Mouse (Mus musculus): ENCODE data around the gene Tmem218. TPM values are rescaled to one million over a fixed set of nuclear protein-coding genes. Genes with fewer than 3 reads are reported as not detected.

Gene Tmem218
- 11.5 and 13.9 TPM in 2 replicates for polyA plus RNA-seq (2014; fragmentation: Nextera tagmentation; extraction: Ambion mirVana)

- Histone ChIP-seq H3K9me3 (ENCODE audit: control insufficient read depth, low read length) (no peaks in the 10 kb centered on the region), H3K4me2 (ENCODE audit: low read depth) (peak within 1 kb of the TSS; percentile 63), H3K36me3 (ENCODE audit: control insufficient read depth, insufficient read depth, low read length) (no peaks in the 10 kb centered on the region), H3K9ac (ENCODE audit: low read length) (peak within 1 kb of the TSS; percentile 61), H3K27ac (ENCODE audit: low read depth, low read length) (no peak within 1 kb of the TSS; the same call in 1 of the 2 replicates), H3K27me3 (ENCODE audit: control insufficient read depth, insufficient read depth, low read length) (no peaks in the 10 kb centered on the region), H3K4me1 (ENCODE audit: control insufficient read depth, insufficient read depth, low read length) (0 out of 2 replicates have a peak, but pooled peaks cover 3% of the 10 kb centered on the region), H3K4me3 (ENCODE audit: low read depth, low read length) (peak within 1 kb of the TSS; percentile 56)
- peak; percentile 93 for DNase-seq (ENCODE audit: low spot score)
- under 1% methylated on average over 21 of the region's 21 CpGs for WGBS
- peak; percentile 100 for ATAC-seq (ENCODE audit: insufficient read depth, low FRiP score, low TSS enrichment)
Observed at GRCm38 (mm10) chr9:37207929-37208411, at the start of gene Tmem218. Gene Tmem218 (plus strand): TSS chr9:37208223.

- Histone ChIP-seq H3K4me3 (ENCODE audit: low read depth, low read length) (no peak overlapping the region), H3K27ac (ENCODE audit: low read depth, low read length) (no peak overlapping the region), H3K9ac (ENCODE audit: low read length) (no peak overlapping the region), H3K4me2 (ENCODE audit: low read depth) (no peak overlapping the region), H3K9me3 (ENCODE audit: control insufficient read depth, low read length) (no peaks in the 10 kb centered on the region), H3K4me1 (ENCODE audit: control insufficient read depth, insufficient read depth, low read length) (no peaks in the 10 kb centered on the region), H3K27me3 (ENCODE audit: control insufficient read depth, insufficient read depth, low read length) (no peaks in the 10 kb centered on the region), H3K36me3 (ENCODE audit: control insufficient read depth, insufficient read depth, low read length) (no peaks in the 10 kb centered on the region)
- ATAC-seq (ENCODE audit: insufficient read depth, low FRiP score, low TSS enrichment) (no peak), DNase-seq (ENCODE audit: low spot score) (no peak)
- 87% methylated on average over 2 of the region's 2 CpGs for WGBS
Observed at GRCm38 (mm10) chr9:37160686-37161085, 47.3 kb upstream of the Tmem218 start.

GRCm38 (mm10) chr9:37166899-37167298 is 41.1 kb upstream of the Tmem218 start:
- ATAC-seq (ENCODE audit: insufficient read depth, low FRiP score, low TSS enrichment) = no peak
- no peak overlapping the region for H3K9ac ChIP-seq (ENCODE audit: low read length)
- no peaks in the 10 kb centered on the region for H3K36me3 ChIP-seq (ENCODE audit: control insufficient read depth, insufficient read depth, low read length)
- H3K9me3 ChIP-seq (ENCODE audit: control insufficient read depth, low read length) = no peaks in the 10 kb centered on the region
- DNase-seq (ENCODE audit: low spot score) = peak; percentile 25
- H3K27me3 ChIP-seq (ENCODE audit: control insufficient read depth, insufficient read depth, low read length) = no peaks in the 10 kb centered on the region
- WGBS = 76% methylated on average over 2 of the region's 2 CpGs
- no peaks in the 10 kb centered on the region for H3K4me1 ChIP-seq (ENCODE audit: control insufficient read depth, insufficient read depth, low read length)
- H3K4me3 ChIP-seq (ENCODE audit: low read depth, low read length) = no peak overlapping the region
- no peak overlapping the region for H3K27ac ChIP-seq (ENCODE audit: low read depth, low read length)
- H3K4me2 ChIP-seq (ENCODE audit: low read depth) = no peak overlapping the region

GRCm38 (mm10) chr9:37173376-37173775 is 34.6 kb upstream of the Tmem218 start:
- no peak for ATAC-seq (ENCODE audit: insufficient read depth, low FRiP score, low TSS enrichment)
- H3K9me3 ChIP-seq (ENCODE audit: control insufficient read depth, low read length) = no peaks in the 10 kb centered on the region

GRCm38 (mm10) chr9:37176002-37176401 is 32.0 kb upstream of the Tmem218 start:
- H3K9ac ChIP-seq (ENCODE audit: low read length) = no peak overlapping the region
- no peak overlapping the region for H3K27ac ChIP-seq (ENCODE audit: low read depth, low read length)
- 60% methylated on average over 3 of the region's 3 CpGs for WGBS
- ATAC-seq (ENCODE audit: insufficient read depth, low FRiP score, low TSS enrichment) (no peak), DNase-seq (ENCODE audit: low spot score) (no peak)
- no peaks in the 10 kb centered on the region for H3K36me3 ChIP-seq (ENCODE audit: control insufficient read depth, insufficient read depth, low read length)
- no peak overlapping the region for H3K4me2 ChIP-seq (ENCODE audit: low read depth)
- peaks cover 15% of the 10 kb centered on the region for H3K4me1 ChIP-seq (ENCODE audit: control insufficient read depth, insufficient read depth, low read length)
- H3K27me3 ChIP-seq (ENCODE audit: control insufficient read depth, insufficient read depth, low read length) = no peaks in the 10 kb centered on the region
- no peak overlapping the region for H3K4me3 ChIP-seq (ENCODE audit: low read depth, low read length)
- no peaks in the 10 kb centered on the region for H3K9me3 ChIP-seq (ENCODE audit: control insufficient read depth, low read length)

More at GRCm38 (mm10) chr9:37173376-37173775, 34.6 kb upstream of the Tmem218 start:
- Histone ChIP-seq H3K36me3 (ENCODE audit: control insufficient read depth, insufficient read depth, low read length) (no peaks in the 10 kb centered on the region), H3K4me2 (ENCODE audit: low read depth) (no peak overlapping the region), H3K27me3 (ENCODE audit: control insufficient read depth, insufficient read depth, low read length) (no peaks in the 10 kb centered on the region), H3K4me1 (ENCODE audit: control insufficient read depth, insufficient read depth, low read length) (peaks cover 5% of the 10 kb centered on the region; the same call in 1 of the 2 replicates), H3K27ac (ENCODE audit: low read depth, low read length) (no peak overlapping the region), H3K9ac (ENCODE audit: low read length) (no peak overlapping the region), H3K4me3 (ENCODE audit: low read depth, low read length) (no peak overlapping the region)
- no peak for DNase-seq (ENCODE audit: low spot score)
- 60% methylated on average over 5 of the region's 5 CpGs for WGBS

- ATAC-seq (ENCODE audit: insufficient read depth, low FRiP score, low TSS enrichment) (peak; percentile 84), DNase-seq (ENCODE audit: low spot score) (peak; percentile 74)
- no peaks in the 10 kb centered on the region for H3K36me3 ChIP-seq (ENCODE audit: control insufficient read depth, insufficient read depth, low read length)
- no peak overlapping the region for H3K9ac ChIP-seq (ENCODE audit: low read length)
- no peak overlapping the region for H3K27ac ChIP-seq (ENCODE audit: low read depth, low read length)
- H3K4me2 ChIP-seq (ENCODE audit: low read depth) = no peak overlapping the region
- H3K4me3 ChIP-seq (ENCODE audit: low read depth, low read length) = no peak overlapping the region
- WGBS = 1% methylated on average over 5 of the region's 5 CpGs
- peaks cover 15% of the 10 kb centered on the region for H3K4me1 ChIP-seq (ENCODE audit: control insufficient read depth, insufficient read depth, low read length)
- H3K9me3 ChIP-seq (ENCODE audit: control insufficient read depth, low read length) = no peaks in the 10 kb centered on the region
- H3K27me3 ChIP-seq (ENCODE audit: control insufficient read depth, insufficient read depth, low read length) = no peaks in the 10 kb centered on the region
Observed at GRCm38 (mm10) chr9:37177107-37177506, 30.9 kb upstream of the Tmem218 start.

GRCm38 (mm10) chr9:37177551-37177950 is 30.5 kb upstream of the Tmem218 start:
- WGBS = 46% methylated on average over 8 of the region's 8 CpGs
- H3K9me3 ChIP-seq (ENCODE audit: control insufficient read depth, low read length) = no peaks in the 10 kb centered on the region
- 0 out of 2 replicates have a peak overlapping the region, but pooled peaks have one; percentile 3 for H3K4me2 ChIP-seq (ENCODE audit: low read depth)
- no peak overlapping the region for H3K4me3 ChIP-seq (ENCODE audit: low read depth, low read length)
- ATAC-seq (ENCODE audit: insufficient read depth, low FRiP score, low TSS enrichment) (peak; percentile 31; the same call in 1 of the 2 replicates), DNase-seq (ENCODE audit: low spot score) (no peak)
- no peaks in the 10 kb centered on the region for H3K27me3 ChIP-seq (ENCODE audit: control insufficient read depth, insufficient read depth, low read length)
- H3K36me3 ChIP-seq (ENCODE audit: control insufficient read depth, insufficient read depth, low read length) = no peaks in the 10 kb centered on the region
- H3K27ac ChIP-seq (ENCODE audit: low read depth, low read length) = no peak overlapping the region
- no peak overlapping the region for H3K9ac ChIP-seq (ENCODE audit: low read length)
- peaks cover 15% of the 10 kb centered on the region for H3K4me1 ChIP-seq (ENCODE audit: control insufficient read depth, insufficient read depth, low read length)

- ATAC-seq (ENCODE audit: insufficient read depth, low FRiP score, low TSS enrichment) (peak; percentile 28; the same call in 1 of the 2 replicates), DNase-seq (ENCODE audit: low spot score) (peak; percentile 39)
- H3K4me2 ChIP-seq (ENCODE audit: low read depth) = no peak overlapping the region
- H3K4me1 ChIP-seq (ENCODE audit: control insufficient read depth, insufficient read depth, low read length) = peaks cover 15% of the 10 kb centered on the region
- no peak overlapping the region for H3K9ac ChIP-seq (ENCODE audit: low read length)
- H3K27ac ChIP-seq (ENCODE audit: low read depth, low read length) = no peak overlapping the region
- H3K4me3 ChIP-seq (ENCODE audit: low read depth, low read length) = no peak overlapping the region
- H3K27me3 ChIP-seq (ENCODE audit: control insufficient read depth, insufficient read depth, low read length) = no peaks in the 10 kb centered on the region
- no peaks in the 10 kb centered on the region for H3K36me3 ChIP-seq (ENCODE audit: control insufficient read depth, insufficient read depth, low read length)
- no peaks in the 10 kb centered on the region for H3K9me3 ChIP-seq (ENCODE audit: control insufficient read depth, low read length)
- 22% methylated on average over 4 of the region's 4 CpGs for WGBS
Observed at GRCm38 (mm10) chr9:37178911-37179310, 29.1 kb upstream of the Tmem218 start.

GRCm38 (mm10) chr9:37179596-37179995 is 28.4 kb upstream of the Tmem218 start:
- peaks cover 15% of the 10 kb centered on the region for H3K4me1 ChIP-seq (ENCODE audit: control insufficient read depth, insufficient read depth, low read length)
- H3K4me3 ChIP-seq (ENCODE audit: low read depth, low read length) = no peak overlapping the region
- H3K36me3 ChIP-seq (ENCODE audit: control insufficient read depth, insufficient read depth, low read length) = no peaks in the 10 kb centered on the region
- H3K9me3 ChIP-seq (ENCODE audit: control insufficient read depth, low read length) = no peaks in the 10 kb centered on the region
- H3K9ac ChIP-seq (ENCODE audit: low read length) = no peak overlapping the region
- ATAC-seq (ENCODE audit: insufficient read depth, low FRiP score, low TSS enrichment) = no peak
- DNase-seq (ENCODE audit: low spot score) = no peak
- H3K27me3 ChIP-seq (ENCODE audit: control insufficient read depth, insufficient read depth, low read length) = no peaks in the 10 kb centered on the region
- H3K27ac ChIP-seq (ENCODE audit: low read depth, low read length) = no peak overlapping the region
- 87% methylated on average over 4 of the region's 4 CpGs for WGBS
- no peak overlapping the region for H3K4me2 ChIP-seq (ENCODE audit: low read depth)

Measured in neural tube, embryonic 11.5 days (tissue).